Mouse (Mus musculus) forebrain, embryonic 16.5 days (tissue): ENCODE results near the gene Ywhae. TPM values are rescaled to one million over a fixed set of nuclear protein-coding genes. Genes with fewer than 3 reads are reported as not detected.

Experiments
- ATAC-seq: fragments of 200-750 bp; cut with Nextera tagmentation; 2 replicates; pipeline ENCODE4 v1.8.0; 2017; ENCODE audit warnings: mild to moderate bottlenecking, moderate library complexity
- H3K27ac ChIP-seq: fragments of 300-500 bp; sonication (generic); 2 replicates; pipeline ENCODE4 v1.5.1; 2014; ENCODE audit warnings: low read length, control low read depth
- H3K27me3 ChIP-seq: fragments of 300-500 bp; sonication (generic); replicated peaks from 2 replicates; pipeline ENCODE4 v1.6.1; 2014; ENCODE audit warnings: low read length; ENCODE audit not compliant: control insufficient read depth, insufficient read depth
- H3K36me3 ChIP-seq: fragments of 300-500 bp; sonication (generic); 2 replicates; pipeline ENCODE4 v1.6.1; 2014; ENCODE audit not compliant: control insufficient read depth, insufficient read depth
- H3K4me1 ChIP-seq: fragments of 300-500 bp; sonication (generic); replicated peaks from 2 replicates; pipeline ENCODE4 v1.6.1; 2014; ENCODE audit warnings: low read length; ENCODE audit not compliant: control insufficient read depth, insufficient read depth
- H3K4me2 ChIP-seq: fragments of 300-500 bp; sonication (generic); 2 replicates; pipeline ENCODE4 v1.6.1; 2014; ENCODE audit warnings: mild to moderate bottlenecking, low read length, control low read depth
- H3K4me3 ChIP-seq: fragments of 300-500 bp; sonication (generic); replicated peaks from 2 replicates; pipeline ENCODE4 v1.5.1; 2014; ENCODE audit warnings: mild to moderate bottlenecking, low read length, control low read depth
- H3K9ac ChIP-seq: fragments of 300-500 bp; sonication (generic); replicated peaks from 2 replicates; pipeline ENCODE4 v1.6.1; 2014; ENCODE audit warnings: low read depth, low read length, control low read depth
- H3K9me3 ChIP-seq: fragments of 300-500 bp; sonication (generic); 2 replicates; pipeline ENCODE4 v1.6.1; 2016; ENCODE audit warnings: low read length; ENCODE audit not compliant: control insufficient read depth
- WGBS: fragments of 180-500 bp; shearing (Covaris S2); extraction: QIAGEN DNeasy Blood & Tissue Kit; methylation state at CpG from one replicate; pipeline ENCODE4 v1.1.7; 2014; 5-methylcytosine and 5-hydroxymethylcytosine counted together
- polyA plus RNA-seq: library from polyadenylated mRNA; unstranded; fragments of >200 nt; fragmentation: Nextera tagmentation; extraction: Ambion mirVana; gene quantifications from 2 replicates; pipeline ENCODE4 v1.2.1, GENCODE M21; 2015

Gene Ywhae
- polyA plus RNA-seq, 1 experiment from 2014 or later: 1,407 TPM

- 1% methylated on average over 18 of the region's 23 CpGs for WGBS
- no peaks in the 10 kb centered on the region for H3K27me3 ChIP-seq
- 0 out of 2 replicates have a peak overlapping the region, but pooled peaks have one; percentile 8 for H3K4me3 ChIP-seq
- peak; percentile 92 for ATAC-seq
- H3K4me2 ChIP-seq: peak overlapping the region; percentile 49
- H3K9me3 ChIP-seq: no peaks in the 10 kb centered on the region
- no peak overlapping the region for H3K9ac ChIP-seq
- H3K27ac ChIP-seq: no peak overlapping the region
- H3K4me1 ChIP-seq: peaks cover 11% of the 10 kb centered on the region
- H3K36me3 ChIP-seq: peaks cover 23% of the 10 kb centered on the region
Measured at GRCm38 (mm10) chr11:75769206-75769605, 36.5 kb downstream of the Ywhae start.

- Histone ChIP-seq H3K36me3 (peaks cover 3% of the 10 kb centered on the region; the same call in 1 of the 2 replicates), H3K9ac (no peak overlapping the region), H3K27me3 (no peaks in the 10 kb centered on the region), H3K4me1 (peaks cover 11% of the 10 kb centered on the region), H3K4me3 (no peak overlapping the region), H3K9me3 (no peaks in the 10 kb centered on the region), H3K4me2 (no peak overlapping the region), H3K27ac (no peak overlapping the region)
- 91% methylated on average over 5 of the region's 5 CpGs for WGBS
- ATAC-seq: no peak
Measured at GRCm38 (mm10) chr11:75772562-75772961, 39.9 kb downstream of the Ywhae start.

GRCm38 (mm10) chr11:75775919-75776318, 43.2 kb downstream of the Ywhae start:
- H3K9ac ChIP-seq: no peak overlapping the region
- 83% methylated on average over 1 of the region's 1 CpGs for WGBS
- H3K36me3 ChIP-seq: no peaks in the 10 kb centered on the region
- ATAC-seq: no peak
- no peaks in the 10 kb centered on the region for H3K27me3 ChIP-seq
- no peaks in the 10 kb centered on the region for H3K4me1 ChIP-seq
- H3K4me3 ChIP-seq: no peak overlapping the region
- H3K4me2 ChIP-seq: no peak overlapping the region
- H3K27ac ChIP-seq: no peak overlapping the region
- no peaks in the 10 kb centered on the region for H3K9me3 ChIP-seq

- H3K9me3 ChIP-seq: no peaks in the 10 kb centered on the region
- no peak overlapping the region for H3K27ac ChIP-seq
- no peaks in the 10 kb centered on the region for H3K36me3 ChIP-seq
- H3K4me1 ChIP-seq: no peaks in the 10 kb centered on the region
- ATAC-seq: peak; percentile 54
- no peak overlapping the region for H3K4me2 ChIP-seq
- no peaks in the 10 kb centered on the region for H3K27me3 ChIP-seq
- no peak overlapping the region for H3K9ac ChIP-seq
- H3K4me3 ChIP-seq: no peak overlapping the region
- WGBS: 24% methylated on average over 6 of the region's 6 CpGs
Measured at GRCm38 (mm10) chr11:75781919-75782318, 49.2 kb downstream of the Ywhae start.

GRCm38 (mm10) chr11:75783799-75784198, 51.1 kb downstream of the Ywhae start:
- no peak overlapping the region for H3K9ac ChIP-seq
- no peaks in the 10 kb centered on the region for H3K4me1 ChIP-seq

GRCm38 (mm10) chr11:75785897-75786296, 53.2 kb downstream of the Ywhae start:
- H3K27ac ChIP-seq: no peak overlapping the region
- no peak overlapping the region for H3K4me3 ChIP-seq
- no peak overlapping the region for H3K4me2 ChIP-seq
- no peaks in the 10 kb centered on the region for H3K4me1 ChIP-seq
- H3K27me3 ChIP-seq: no peaks in the 10 kb centered on the region
- ATAC-seq: no peak
- H3K36me3 ChIP-seq: no peaks in the 10 kb centered on the region
- no peaks in the 10 kb centered on the region for H3K9me3 ChIP-seq
- 78% methylated on average over 8 of the region's 8 CpGs for WGBS
- H3K9ac ChIP-seq: no peak overlapping the region

More at GRCm38 (mm10) chr11:75783799-75784198, 51.1 kb downstream of the Ywhae start:
- Histone ChIP-seq H3K27ac (no peak overlapping the region), H3K36me3 (no peaks in the 10 kb centered on the region), H3K4me2 (no peak overlapping the region), H3K27me3 (no peaks in the 10 kb centered on the region), H3K4me3 (no peak overlapping the region), H3K9me3 (no peaks in the 10 kb centered on the region)
- ATAC-seq: no peak
- 79% methylated on average over 5 of the region's 5 CpGs for WGBS

GRCm38 (mm10) chr11:75792535-75792934, 59.9 kb downstream of the Ywhae start:
- no peak for ATAC-seq

GRCm38 (mm10) chr11:75793351-75793750, 60.7 kb downstream of the Ywhae start:
- Histone ChIP-seq H3K9me3 (no peaks in the 10 kb centered on the region), H3K36me3 (no peaks in the 10 kb centered on the region), H3K27me3 (peaks cover 26% of the 10 kb centered on the region), H3K4me1 (peaks cover 8% of the 10 kb centered on the region), H3K4me2 (no peak overlapping the region), H3K4me3 (no peak overlapping the region), H3K27ac (no peak overlapping the region), H3K9ac (no peak overlapping the region)
- ATAC-seq: no peak
- WGBS: 56% methylated on average over 5 of the region's 5 CpGs

More at GRCm38 (mm10) chr11:75792535-75792934, 59.9 kb downstream of the Ywhae start:
- Histone ChIP-seq H3K4me2 (no peak overlapping the region), H3K27me3 (peaks cover 26% of the 10 kb centered on the region), H3K9me3 (no peaks in the 10 kb centered on the region), H3K9ac (no peak overlapping the region), H3K4me3 (no peak overlapping the region), H3K4me1 (peaks cover 8% of the 10 kb centered on the region), H3K36me3 (no peaks in the 10 kb centered on the region), H3K27ac (no peak overlapping the region)
- 71% methylated on average over 5 of the region's 5 CpGs for WGBS

GRCm38 (mm10) chr11:75794602-75795320, 62.1 kb downstream of the Ywhae start:
- H3K4me1 ChIP-seq: peaks cover 8% of the 10 kb centered on the region
- 6% methylated on average over 37 of the region's 45 CpGs for WGBS
- H3K27me3 ChIP-seq: peaks cover 26% of the 10 kb centered on the region
- H3K9me3 ChIP-seq: no peaks in the 10 kb centered on the region
- H3K4me3 ChIP-seq: peak overlapping the region; percentile 58
- no peak for ATAC-seq
- no peak overlapping the region for H3K27ac ChIP-seq
- peak overlapping the region; percentile 57 for H3K9ac ChIP-seq
- no peaks in the 10 kb centered on the region for H3K36me3 ChIP-seq
- H3K4me2 ChIP-seq: peak overlapping the region; percentile 61
